Mouse (Mus musculus) heart, embryonic 16.5 days (tissue): ENCODE results near the gene Gm5478. TPM values are rescaled to one million over a fixed set of nuclear protein-coding genes. Genes with fewer than 3 reads are reported as not detected.

Source experiments
- microRNA-seq: library from miRNA; unstranded; fragments of <30 nt; microRNA quantifications from one replicate; pipeline ENCODE4, GENCODE M21; 2017
- polyA plus RNA-seq: library from polyadenylated mRNA; unstranded; fragments of >200 nt; fragmentation: Nextera tagmentation; extraction: Ambion mirVana; gene quantifications from 2 replicates; pipeline ENCODE4 v1.2.1, GENCODE M21; 2015

Gene Gm5478
- polyA plus RNA-seq, 1 experiment from 2014 or later: not detected

Small RNA genes within 50 kb of the gene (microRNA-seq; reads per million reads assigned to microRNA genes)
- gene Gm44342 (not detected), gene Gm44383 (not detected), gene Gm44479 (not detected)

Other genes with a start within 250 kb of the Gm5478 start
- 19.6 and 28.9 TPM in 2 replicates for gene Krt7, start 236.3 kb downstream of the Gm5478 start, polyA plus RNA-seq
- 0.14 TPM in 1 of 2 replicates, not detected in the other for gene Krt87, start 208.6 kb downstream of the Gm5478 start, polyA plus RNA-seq
- not detected in 2 replicates for gene Krt88, start 199.6 kb downstream of the Gm5478 start, polyA plus RNA-seq
- not detected in 2 replicates for gene Krt81, start 183.6 kb downstream of the Gm5478 start, polyA plus RNA-seq
- gene Krt86, start 173.9 kb downstream of the Gm5478 start, polyA plus RNA-seq: not detected in 2 replicates
- gene Krt83, start 155.9 kb downstream of the Gm5478 start, polyA plus RNA-seq: 0.25 TPM in 1 of 2 replicates, not detected in the other
- gene Gm49425, start 130.1 kb downstream of the Gm5478 start, polyA plus RNA-seq: not detected in 2 replicates
- not detected in 2 replicates for gene Krt84, start 114.6 kb downstream of the Gm5478 start, polyA plus RNA-seq
- gene Krt82, start 96.7 kb downstream of the Gm5478 start, polyA plus RNA-seq: not detected in 2 replicates
- gene Krt90, start 84.4 kb downstream of the Gm5478 start, polyA plus RNA-seq: not detected in 2 replicates
- gene Krt75, start 73.5 kb downstream of the Gm5478 start, polyA plus RNA-seq: 0.17 and 0.19 TPM in 2 replicates
- not detected in 2 replicates for gene Gm5414, start 19.2 kb downstream of the Gm5478 start, polyA plus RNA-seq
- gene Krt6b, start 32.9 kb upstream of the Gm5478 start, polyA plus RNA-seq: 0.28 TPM in 1 of 2 replicates, not detected in the other
- 0.62 TPM in 2 replicates for gene Krt6a, start 46.9 kb upstream of the Gm5478 start, polyA plus RNA-seq
- gene Krt5, start 65.5 kb upstream of the Gm5478 start, polyA plus RNA-seq: 11.4 and 17.2 TPM in 2 replicates
- gene Krt71, start 95.7 kb upstream of the Gm5478 start, polyA plus RNA-seq: 0.07 TPM in 1 of 2 replicates, not detected in the other
- gene Krt72, start 139.1 kb upstream of the Gm5478 start, polyA plus RNA-seq: 0.21 TPM in 1 of 2 replicates, not detected in the other
- not detected in 2 replicates for gene Krt73, start 155.0 kb upstream of the Gm5478 start, polyA plus RNA-seq
- not detected in 2 replicates for gene Krt2, start 170.8 kb upstream of the Gm5478 start, polyA plus RNA-seq
- 0.11 and 0.25 TPM in 2 replicates for gene Krt1, start 203.4 kb upstream of the Gm5478 start, polyA plus RNA-seq
- 0.07 TPM in 2 replicates for gene Krt77, start 222.3 kb upstream of the Gm5478 start, polyA plus RNA-seq
- gene Krt76, start 245.5 kb upstream of the Gm5478 start, polyA plus RNA-seq: not detected in 2 replicates